Mouse (Mus musculus): Measurements from ENCODE around the gene Parp14. TPM values are rescaled to one million over a fixed set of nuclear protein-coding genes. Genes with fewer than 3 reads are reported as not detected.

Gene Parp14
- polyA plus RNA-seq, 1 experiment from 2014 or later: 1.4 TPM

- WGBS (ENCODE audit: insufficient replicate concordance): 29% methylated on average over 13 of the region's 13 CpGs
- peak; percentile 73 for ATAC-seq (ENCODE audit: insufficient read depth)
- peaks cover 88% of the 10 kb centered on the region for H3K36me3 ChIP-seq (replicated peaks)
Measured at GRCm38 (mm10) chr16:35817255-35818089, 53.9 kb downstream of the Parp14 start.

GRCm38 (mm10) chr16:35813119-35813518 is 58.2 kb downstream of the Parp14 start:
- Histone ChIP-seq H3K27me3 (no peaks in the 10 kb centered on the region), H3K27ac (replicated peaks) (no peak overlapping the region), H3K9me3 (replicated peaks) (no peaks in the 10 kb centered on the region; the same call in 1 of the 2 replicates), H3K9ac (no peak overlapping the region), H3K4me1 (replicated peaks) (peaks cover 30% of the 10 kb centered on the region), H3K4me3 (replicated peaks) (no peak overlapping the region), H3K4me2 (no peak overlapping the region), H3K36me3 (replicated peaks) (peaks cover 73% of the 10 kb centered on the region)
- ATAC-seq (ENCODE audit: insufficient read depth): no peak
- WGBS (ENCODE audit: insufficient replicate concordance): 68% methylated on average over 3 of the region's 3 CpGs

More at GRCm38 (mm10) chr16:35817255-35818089, 53.9 kb downstream of the Parp14 start:
- Histone ChIP-seq H3K9ac (no peak overlapping the region), H3K4me2 (no peak overlapping the region), H3K4me1 (replicated peaks) (peaks cover 6% of the 10 kb centered on the region), H3K4me3 (replicated peaks) (no peak overlapping the region), H3K9me3 (replicated peaks) (no peaks in the 10 kb centered on the region), H3K27me3 (no peaks in the 10 kb centered on the region), H3K27ac (replicated peaks) (no peak overlapping the region)

GRCm38 (mm10) chr16:35808838-35809237 is 62.5 kb downstream of the Parp14 start:
- peak; percentile 82 for ATAC-seq (ENCODE audit: insufficient read depth)
- H3K27ac ChIP-seq (replicated peaks): peak overlapping the region; percentile 96
- peak overlapping the region; percentile 51 for H3K4me3 ChIP-seq (replicated peaks)

GRCm38 (mm10) chr16:35807663-35807992 is 63.7 kb downstream of the Parp14 start:
- H3K4me3 ChIP-seq (replicated peaks): peak overlapping the region; percentile 51
- H3K4me1 ChIP-seq (replicated peaks): peaks cover 53% of the 10 kb centered on the region
- WGBS (ENCODE audit: insufficient replicate concordance): 26% methylated on average over 4 of the region's 4 CpGs
- H3K4me2 ChIP-seq: peak overlapping the region; percentile 54
- peaks cover 29% of the 10 kb centered on the region for H3K36me3 ChIP-seq (replicated peaks)
- H3K27ac ChIP-seq (replicated peaks): peak overlapping the region; percentile 96
- H3K9ac ChIP-seq: peak overlapping the region; percentile 14; the same call in 1 of the 2 replicates
- H3K27me3 ChIP-seq: no peaks in the 10 kb centered on the region
- ATAC-seq (ENCODE audit: insufficient read depth): peak; percentile 45
- no peaks in the 10 kb centered on the region; the same call in 1 of the 2 replicates for H3K9me3 ChIP-seq (replicated peaks)

More at GRCm38 (mm10) chr16:35808838-35809237, 62.5 kb downstream of the Parp14 start:
- Histone ChIP-seq H3K4me1 (replicated peaks) (peaks cover 41% of the 10 kb centered on the region), H3K9ac (no peak overlapping the region), H3K36me3 (replicated peaks) (peaks cover 37% of the 10 kb centered on the region), H3K27me3 (no peaks in the 10 kb centered on the region), H3K9me3 (replicated peaks) (no peaks in the 10 kb centered on the region; the same call in 1 of the 2 replicates), H3K4me2 (peak overlapping the region; percentile 54)
- 50% methylated on average over 2 of the region's 2 CpGs for WGBS (ENCODE audit: insufficient replicate concordance)

GRCm38 (mm10) chr16:35806973-35807662 is 64.2 kb downstream of the Parp14 start:
- Histone ChIP-seq H3K4me1 (replicated peaks) (peaks cover 54% of the 10 kb centered on the region), H3K4me2 (peak overlapping the region; percentile 54), H3K27ac (replicated peaks) (peak overlapping the region; percentile 96), H3K4me3 (replicated peaks) (peak overlapping the region; percentile 51), H3K9me3 (replicated peaks) (no peaks in the 10 kb centered on the region; the same call in 1 of the 2 replicates), H3K27me3 (no peaks in the 10 kb centered on the region), H3K36me3 (replicated peaks) (peaks cover 33% of the 10 kb centered on the region), H3K9ac (peak overlapping the region; percentile 35; the same call in 1 of the 2 replicates)
- WGBS (ENCODE audit: insufficient replicate concordance): 23% methylated on average over 6 of the region's 6 CpGs
- ATAC-seq (ENCODE audit: insufficient read depth): peak; percentile 86

GRCm38 (mm10) chr16:35803723-35804122 is 67.6 kb downstream of the Parp14 start:
- Histone ChIP-seq H3K4me1 (replicated peaks) (peaks cover 34% of the 10 kb centered on the region), H3K9ac (no peak overlapping the region), H3K27ac (replicated peaks) (0 out of 2 replicates have a peak overlapping the region, but pooled peaks have one; percentile 11), H3K27me3 (no peaks in the 10 kb centered on the region), H3K9me3 (replicated peaks) (no peaks in the 10 kb centered on the region), H3K36me3 (replicated peaks) (peaks cover 25% of the 10 kb centered on the region), H3K4me2 (no peak overlapping the region), H3K4me3 (replicated peaks) (no peak overlapping the region)
- WGBS (ENCODE audit: insufficient replicate concordance): 86% methylated on average over 4 of the region's 4 CpGs
- no peak for ATAC-seq (ENCODE audit: insufficient read depth)

- H3K4me3 ChIP-seq (replicated peaks): no peak overlapping the region
- peaks cover 27% of the 10 kb centered on the region for H3K4me1 ChIP-seq (replicated peaks)
- no peak overlapping the region for H3K4me2 ChIP-seq
- no peak overlapping the region for H3K9ac ChIP-seq
- WGBS (ENCODE audit: insufficient replicate concordance): 81% methylated on average over 7 of the region's 7 CpGs
- no peaks in the 10 kb centered on the region for H3K9me3 ChIP-seq (replicated peaks)
- no peaks in the 10 kb centered on the region for H3K27me3 ChIP-seq
- H3K36me3 ChIP-seq (replicated peaks): peaks cover 35% of the 10 kb centered on the region
- no peak for ATAC-seq (ENCODE audit: insufficient read depth)
- no peak overlapping the region for H3K27ac ChIP-seq (replicated peaks)
Measured at GRCm38 (mm10) chr16:35802163-35802562, 69.2 kb downstream of the Parp14 start.

GRCm38 (mm10) chr16:35791962-35792521 is 79.3 kb downstream of the Parp14 start:
- no peak overlapping the region for H3K4me2 ChIP-seq
- H3K36me3 ChIP-seq (replicated peaks): peaks cover 34% of the 10 kb centered on the region
- WGBS (ENCODE audit: insufficient replicate concordance): 70% methylated on average over 6 of the region's 6 CpGs
- H3K9me3 ChIP-seq (replicated peaks): no peaks in the 10 kb centered on the region
- no peak overlapping the region for H3K4me3 ChIP-seq (replicated peaks)
- no peaks in the 10 kb centered on the region; the same call in 1 of the 2 replicates for H3K4me1 ChIP-seq (replicated peaks)
- no peaks in the 10 kb centered on the region for H3K27me3 ChIP-seq
- no peak for ATAC-seq (ENCODE audit: insufficient read depth)
- no peak overlapping the region for H3K27ac ChIP-seq (replicated peaks)
- H3K9ac ChIP-seq: no peak overlapping the region

GRCm38 (mm10) chr16:35788330-35788729 is 83.0 kb downstream of the Parp14 start:
- Histone ChIP-seq H3K4me2 (no peak overlapping the region), H3K4me1 (replicated peaks) (peaks cover 23% of the 10 kb centered on the region), H3K27me3 (no peaks in the 10 kb centered on the region), H3K9me3 (replicated peaks) (no peaks in the 10 kb centered on the region), H3K9ac (no peak overlapping the region), H3K4me3 (replicated peaks) (no peak overlapping the region), H3K36me3 (replicated peaks) (peaks cover 29% of the 10 kb centered on the region), H3K27ac (replicated peaks) (no peak overlapping the region)
- WGBS (ENCODE audit: insufficient replicate concordance): 84% methylated on average over 6 of the region's 6 CpGs
- ATAC-seq (ENCODE audit: insufficient read depth): no peak

GRCm38 (mm10) chr16:35787568-35788189 is 83.7 kb downstream of the Parp14 start:
- peaks cover 29% of the 10 kb centered on the region for H3K4me1 ChIP-seq (replicated peaks)
- H3K4me3 ChIP-seq (replicated peaks): no peak overlapping the region
- 0 out of 2 replicates have a peak, but pooled peaks have one; percentile 18 for ATAC-seq (ENCODE audit: insufficient read depth)
- H3K27ac ChIP-seq (replicated peaks): no peak overlapping the region
- H3K9ac ChIP-seq: no peak overlapping the region
- no peak overlapping the region for H3K4me2 ChIP-seq
- 82% methylated on average over 8 of the region's 8 CpGs for WGBS (ENCODE audit: insufficient replicate concordance)
- H3K36me3 ChIP-seq (replicated peaks): peaks cover 29% of the 10 kb centered on the region
- no peaks in the 10 kb centered on the region for H3K9me3 ChIP-seq (replicated peaks)
- no peaks in the 10 kb centered on the region for H3K27me3 ChIP-seq
